Comparison of ENCODE assay signal across 14 mouse cellular contexts in genomic region chr8:79386358-79386757, GRCm38 (mm10). TPM values are rescaled to one million over a fixed set of nuclear protein-coding genes. Genes with fewer than 3 reads are reported as not detected.
A peak's percentile ranks its signal among the peaks of the same experiment; 100 is the strongest.
DNase-seq lines count a peak whose midpoint lies in the region; ATAC-seq and TF ChIP-seq lines count a peak whose summit lies in the region.
"Had no signal": no experiment of that assay in that cellular context is flagged by ENCODE, and none has a peak within 500 bp of the region (broad histone marks: within the 10 kb centered on the region; RNA-seq: fewer than 3 reads in every experiment).

No protein-coding gene starts in this region.

- H3K27ac ChIP-seq in forebrain, postnatal 0 days (ENCODE audit: low read depth, low read length): no peak overlapping the region
- H3K27ac ChIP-seq in forebrain, embryonic 11.5 days (ENCODE audit: low read depth, low read length): no peak overlapping the region
- no peak overlapping the region for H3K27ac ChIP-seq in liver, embryonic 14.5 days
- H3K27ac ChIP-seq in liver, embryonic 11.5 days (ENCODE audit: low read depth, low read length): no peak overlapping the region
- H3K27ac ChIP-seq in MEL (ENCODE audit: control insufficient read depth, low read depth, low read length): no peak overlapping the region

- no peak overlapping the region for H3K9ac ChIP-seq in forebrain, postnatal 0 days
- no peak overlapping the region for H3K9ac ChIP-seq in forebrain, embryonic 11.5 days (ENCODE audit: low read length)
- H3K9ac ChIP-seq in liver, embryonic 14.5 days (replicated peaks): no peak overlapping the region
- no peak overlapping the region for H3K9ac ChIP-seq in liver, embryonic 11.5 days (ENCODE audit: low read depth, low read length)
- no peak overlapping the region for H3K9ac ChIP-seq in MEL (ENCODE audit: control insufficient read depth, low read depth, low read length, poor library complexity, severe bottlenecking)

- ATAC-seq in forebrain, postnatal 0 days: no peak
- ATAC-seq in forebrain, embryonic 11.5 days (replicated peaks; ENCODE audit: low FRiP score): no peak
- ATAC-seq in liver, embryonic 14.5 days (ENCODE audit: insufficient read depth): no peak
- no peak for ATAC-seq in liver, embryonic 11.5 days (replicated peaks; ENCODE audit: low FRiP score)
- ATAC-seq: activated CD4-positive, CD25-positive, alpha-beta regulatory T cell, adult 4 months; forebrain, embryonic 16.5 days had no signal

- H3K27me3 ChIP-seq in forebrain, postnatal 0 days (ENCODE audit: insufficient read depth, low read length): no peaks in the 10 kb centered on the region
- H3K27me3 ChIP-seq in forebrain, embryonic 11.5 days (ENCODE audit: control insufficient read depth, insufficient read depth, low read length): no peaks in the 10 kb centered on the region
- no peaks in the 10 kb centered on the region for H3K27me3 ChIP-seq in liver, embryonic 14.5 days (ENCODE audit: control insufficient read depth, insufficient read depth, low read length)
- H3K27me3 ChIP-seq in liver, embryonic 11.5 days (replicated peaks; ENCODE audit: control insufficient read depth, insufficient read depth, low read length): peaks cover 4% of the 10 kb centered on the region; the same call in 1 of the 2 replicates
- H3K27me3 ChIP-seq in MEL (ENCODE audit: control insufficient read depth in 1 of 2, insufficient read depth in 2 of 2, low read length in 2 of 2): no peaks in the 10 kb centered on the region
- no peaks in the 10 kb centered on the region for H3K27me3 ChIP-seq in splenic B cell, adult 2 months (ENCODE audit: control insufficient read depth, insufficient read depth, low read length, poor library complexity, severe bottlenecking)

- TF ChIP-seq RAD21 in MEL (IDR thresholded peaks at IDR 0.05; ENCODE audit: low read depth, low read length): peak; percentile 23

- TF ChIP-seq POLR2A in MEL (IDR thresholded peaks at IDR 0.05; ENCODE audit: control insufficient read depth in 1 of 2, insufficient read depth in 1 of 2, low read depth in 1 of 2, low read length in 2 of 2, poor library complexity in 1 of 2): no peak

- peaks cover 4% of the 10 kb centered on the region; the same call in 1 of the 2 replicates for H3K79me2 ChIP-seq in MEL (ENCODE audit: control insufficient read depth, insufficient read depth, low read length, poor library complexity)

- no peak overlapping the region for H3K4me2 ChIP-seq in forebrain, postnatal 0 days (ENCODE audit: low read depth)
- no peak overlapping the region for H3K4me2 ChIP-seq in forebrain, embryonic 11.5 days (ENCODE audit: low read depth, low read length, severe bottlenecking)
- no peak overlapping the region for H3K4me2 ChIP-seq in liver, embryonic 14.5 days (ENCODE audit: low read depth)
- no peak overlapping the region for H3K4me2 ChIP-seq in liver, embryonic 11.5 days

- peaks cover 17% of the 10 kb centered on the region; the same call in 1 of the 2 replicates for H3K4me1 ChIP-seq in forebrain, postnatal 0 days (ENCODE audit: insufficient read depth)
- peaks cover 14% of the 10 kb centered on the region for H3K4me1 ChIP-seq in forebrain, embryonic 11.5 days (replicated peaks; ENCODE audit: control insufficient read depth, insufficient read depth, low read length)
- H3K4me1 ChIP-seq in liver, embryonic 14.5 days (replicated peaks; ENCODE audit: control insufficient read depth in 2 of 2, insufficient read depth in 2 of 2, low read length in 1 of 2): peaks cover 0 to 11% of the 10 kb centered on the region in 2 experiments; a peak in 2 of 4 replicates
- peaks cover 21% of the 10 kb centered on the region for H3K4me1 ChIP-seq in liver, embryonic 11.5 days (replicated peaks; ENCODE audit: control insufficient read depth, insufficient read depth, low read length)
- H3K4me1 ChIP-seq in MEL (ENCODE audit: control insufficient read depth in 1 of 2, insufficient read depth in 2 of 2, low read length in 2 of 2): peaks cover 3 to 17% of the 10 kb centered on the region in 2 experiments; a peak in 2 of 4 replicates

- peak; percentile 34; the same call in 1 of the 2 replicates for TF ChIP-seq CTCF in forebrain, postnatal 0 days (IDR thresholded peaks at IDR 0.05; ENCODE audit: low read depth)
- peak; percentile 54 for TF ChIP-seq CTCF in liver, embryonic 14.5 days (IDR thresholded peaks at IDR 0.05; ENCODE audit: low read depth)
- TF ChIP-seq CTCF in MEL (IDR thresholded peaks at IDR 0.05 in 2 of 3, conservative IDR thresholded peaks at IDR 0.05 in 1 of 3; ENCODE audit: control insufficient read depth in 1 of 3, insufficient read depth in 1 of 3, low read depth in 2 of 3, low read length in 3 of 3, poor library complexity in 1 of 3, severe bottlenecking in 1 of 3): peak; percentile 47 to 64 (median 56)

- H3K36me3 ChIP-seq in forebrain, postnatal 0 days (ENCODE audit: insufficient read depth): no peaks in the 10 kb centered on the region
- no peaks in the 10 kb centered on the region; the same call in 1 of the 2 replicates for H3K36me3 ChIP-seq in forebrain, embryonic 11.5 days (ENCODE audit: control insufficient read depth, insufficient read depth, low read length)
- H3K36me3 ChIP-seq in liver, embryonic 14.5 days (replicated peaks; ENCODE audit: control insufficient read depth, insufficient read depth, low read depth): no peaks in the 10 kb centered on the region
- no peaks in the 10 kb centered on the region for H3K36me3 ChIP-seq in liver, embryonic 11.5 days (ENCODE audit: control insufficient read depth, insufficient read depth, low read length)
- peaks cover 0 to 5% of the 10 kb centered on the region in 2 experiments; a peak in 2 of 4 replicates for H3K36me3 ChIP-seq in MEL (ENCODE audit: control insufficient read depth in 1 of 2, insufficient read depth in 2 of 2, low read length in 2 of 2)
- H3K36me3 ChIP-seq in splenic B cell, adult 2 months (ENCODE audit: control insufficient read depth, insufficient read depth, low read length, poor library complexity, severe bottlenecking): no peaks in the 10 kb centered on the region

- DNase-seq in forebrain, postnatal 0 days: no peak
- no peak for DNase-seq in forebrain, embryonic 11.5 days (ENCODE audit: low spot score)
- DNase-seq in liver, embryonic 14.5 days (ENCODE audit: low read depth in 3 of 3, low spot score in 3 of 3): no peak
- DNase-seq in liver, embryonic 11.5 days (ENCODE audit: low spot score): no peak
- peak; percentile 32 for DNase-seq in MEL (ENCODE audit: low read depth, low spot score)
- peak; percentile 19 for DNase-seq in splenic B cell, adult 2 months (ENCODE audit: low read depth, low spot score)
- DNase-seq in thymus, postnatal 25 days: no peak
- no peak for DNase-seq in urinary bladder, adult 18-20 months (ENCODE audit: low spot score in 2 of 2)
- DNase-seq: heart, postnatal 4 days; layer of hippocampus, adult 9-11 months; lung, postnatal 4 days; right cerebral cortex, postnatal 25 days had no signal

- WGBS in forebrain, postnatal 0 days: 80% methylated on average over 6 of the region's 6 CpGs
- WGBS in forebrain, embryonic 11.5 days: 79% methylated on average over 6 of the region's 6 CpGs
- WGBS in liver, embryonic 14.5 days (ENCODE audit: insufficient replicate concordance): 60% methylated on average over 6 of the region's 6 CpGs
- WGBS in liver, embryonic 11.5 days: 73% methylated on average over 6 of the region's 6 CpGs

- no peak for TF ChIP-seq EP300 in liver, embryonic 14.5 days (IDR thresholded peaks at IDR 0.05; ENCODE audit: low read depth)
- no peak for TF ChIP-seq EP300 in MEL (IDR thresholded peaks at IDR 0.05; ENCODE audit: low read depth in 1 of 2, low read length in 2 of 2)

- H3K9me3 ChIP-seq in forebrain, postnatal 0 days (ENCODE audit: low read length): no peaks in the 10 kb centered on the region
- H3K9me3 ChIP-seq in forebrain, embryonic 11.5 days (ENCODE audit: control insufficient read depth, low read length): no peaks in the 10 kb centered on the region
- H3K9me3 ChIP-seq in liver, embryonic 14.5 days (ENCODE audit: control insufficient read depth, low read length): no peaks in the 10 kb centered on the region
- no peaks in the 10 kb centered on the region for H3K9me3 ChIP-seq in liver, embryonic 11.5 days (ENCODE audit: control insufficient read depth, low read length)
- H3K9me3 ChIP-seq in MEL (replicated peaks; ENCODE audit: insufficient read depth, low read length): no peaks in the 10 kb centered on the region

- no peak overlapping the region for H3K4me3 ChIP-seq in forebrain, postnatal 0 days (ENCODE audit: low read depth, low read length)
- H3K4me3 ChIP-seq in forebrain, embryonic 11.5 days (ENCODE audit: low read depth, low read length): no peak overlapping the region
- H3K4me3 ChIP-seq in liver, embryonic 14.5 days (ENCODE audit: insufficient read depth in 1 of 2, low read depth in 2 of 2, low read length in 2 of 2): no peak overlapping the region
- no peak overlapping the region for H3K4me3 ChIP-seq in liver, embryonic 11.5 days (ENCODE audit: low read depth, low read length)
- no peak overlapping the region for H3K4me3 ChIP-seq in MEL (ENCODE audit: control insufficient read depth in 1 of 2, insufficient read depth in 1 of 2, low read depth in 2 of 2, low read length in 2 of 2)

TF ChIP-seq in MEL, 35 proteins besides CTCF, POLR2A, EP300 and RAD21:
- TF ChIP-seq SMC3 (IDR thresholded peaks at IDR 0.05; ENCODE audit: low read depth, low read length) (peak; percentile 29; the same call in 1 of the 2 replicates), USF2 (IDR thresholded peaks at IDR 0.05; ENCODE audit: borderline replicate concordance in 1 of 2, insufficient read depth in 1 of 2, low read depth in 1 of 2, low read length in 2 of 2) (no peak)
TF ChIP-seq in MEL: peak in this region for 1.

RNA-seq across cellular contexts. Expression of gene Smad1, which starts 13.0 kb away (rescaled TPM):
- total RNA-seq in forebrain, postnatal 0 days (2014; rRNA removed): 62.6 and 80.1 TPM in 2 replicates
- polyA plus RNA-seq in forebrain, postnatal 0 days (2015; fragmentation: Nextera tagmentation; extraction: Ambion mirVana): 49.7 and 57.1 TPM in 2 replicates
- 57.6 and 64.8 TPM in 2 replicates for polyA plus RNA-seq in forebrain, embryonic 11.5 days (2014; fragmentation: Nextera tagmentation; extraction: Ambion mirVana)
- 3.1 and 4.1 TPM in 2 replicates for polyA plus RNA-seq in liver, embryonic 14.5 days (2012; rRNA removed)
- polyA plus RNA-seq in liver, embryonic 14.5 days (2014; fragmentation: Nextera tagmentation; extraction: Ambion mirVana): 4.5 and 6.0 TPM in 2 replicates
- 18.5 TPM in 2 replicates for polyA plus RNA-seq in liver, embryonic 11.5 days (2014; fragmentation: Nextera tagmentation; extraction: Ambion mirVana)
- 1.3 and 2.1 TPM in 2 replicates for total RNA-seq in MEL (2012; rRNA removed)
- polyA plus RNA-seq in MEL (2012; ENCODE audit: insufficient read depth in 1 of 2, insufficient read length in 2 of 2, low read depth in 1 of 2, low replicate concordance in 2 of 2, missing spikeins in 1 of 2): 1 to 10 TPM in 1 of 2 experiments, not detected in 1; 2.0 TPM

Comparison
In these comparisons a context has a peak if more than half of its experiments do, and no peak if none do; other contexts are left out.
1. DNase-seq: peak in MEL (single experiment) and splenic B cell, adult 2 months (single experiment); none in forebrain, postnatal 0 days (single experiment), forebrain, embryonic 11.5 days (single experiment), liver, embryonic 14.5 days (0 of 3), liver, embryonic 11.5 days (single experiment), thymus, postnatal 25 days (single experiment) and urinary bladder, adult 18-20 months (0 of 2).
2. Peak in every context shown above with its lines, with median percentiles within 50 percentile points of each other: CTCF ChIP-seq.